Mouse (Mus musculus): ENCODE measurements around the gene Mta1. TPM values are rescaled to one million over a fixed set of nuclear protein-coding genes. Genes with fewer than 3 reads are reported as not detected.
A peak's percentile ranks its signal among the peaks of the same experiment; 100 is the strongest.

The Mta1 gene
- polyA plus RNA-seq, 1 experiment: 90.8 TPM

DNA sequence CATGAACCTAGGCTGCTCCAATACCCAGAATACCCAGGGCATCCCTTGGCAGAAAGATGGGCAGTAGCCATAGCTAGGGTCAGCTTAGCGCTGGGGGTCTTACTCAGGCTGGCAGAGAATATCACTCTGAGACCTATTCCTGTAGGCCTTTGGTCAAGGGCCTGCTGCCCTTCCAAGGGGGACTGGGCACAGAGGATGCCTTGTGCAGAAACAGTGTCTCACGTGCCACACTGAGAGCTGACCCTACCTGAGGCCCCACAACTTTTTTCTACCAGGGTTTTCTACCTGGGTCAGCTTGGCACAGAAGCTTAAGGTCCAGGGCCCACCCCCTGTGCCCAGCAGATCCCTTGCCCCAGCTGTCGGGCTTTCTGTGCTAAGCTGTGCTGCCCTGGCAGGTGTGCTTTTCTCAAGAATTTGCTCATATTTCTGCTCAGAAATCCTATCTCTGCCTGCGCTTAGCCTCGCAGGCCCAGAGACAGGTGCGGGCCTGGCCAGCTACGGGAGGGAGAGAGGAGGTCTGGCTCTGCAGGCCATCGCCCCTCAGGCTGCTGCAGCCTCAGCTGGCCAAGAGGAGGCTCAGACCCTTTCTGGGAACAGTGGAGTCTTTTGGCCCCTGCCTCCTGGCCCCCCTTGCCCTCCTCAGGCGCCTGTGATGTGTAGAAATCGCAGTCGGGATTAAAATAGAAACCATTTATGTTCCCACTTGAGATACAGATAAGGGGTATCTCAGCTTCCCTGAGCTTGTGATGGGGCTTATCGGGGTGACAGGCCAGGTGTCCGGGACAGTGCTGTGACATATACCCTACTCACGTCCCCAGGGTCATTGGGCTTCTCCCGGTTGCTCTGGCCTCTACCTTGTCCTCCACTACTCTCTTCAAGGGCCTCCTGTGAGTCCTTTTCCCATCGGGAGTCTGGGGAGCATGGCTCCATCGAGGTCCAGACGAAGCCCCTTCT lies 39.5 kb downstream of the Mta1 start:
- TF ChIP-seq CEBPB (IDR thresholded peaks at IDR 0.05; ENCODE audit: low read depth) (no peak), CTCF (IDR thresholded peaks at IDR 0.05; ENCODE audit: control insufficient read depth, insufficient read depth, insufficient read length) (no peak), MAX (IDR thresholded peaks at IDR 0.05) (no peak), FOSL1 (IDR thresholded peaks at IDR 0.05; ENCODE audit: insufficient read depth, low read length, poor library complexity, severe bottlenecking) (no peak), USF1 (IDR thresholded peaks at IDR 0.05; ENCODE audit: low read depth) (no peak), MYOG (IDR thresholded peaks at IDR 0.05; ENCODE audit: control insufficient read depth, extremely low read depth, insufficient read length) (no peak), MYOD1 (IDR thresholded peaks at IDR 0.05; ENCODE audit: control insufficient read depth, insufficient read length, low read depth) (no peak)
- peaks cover 23% of the 10 kb centered on the region for H3K79me2 ChIP-seq (ENCODE audit: control insufficient read depth, insufficient read depth)
- no peaks in the 10 kb centered on the region for H3K27me3 ChIP-seq (ENCODE audit: control insufficient read depth, insufficient read depth, insufficient read length)
- H3ac ChIP-seq (ENCODE audit: control insufficient read depth, insufficient read length, low read depth): no peak overlapping the region
- H3K4me3 ChIP-seq (ENCODE audit: insufficient read depth, poor library complexity, severe bottlenecking): no peak overlapping the region
- H3K79me3 ChIP-seq (ENCODE audit: low read depth): peaks cover 18% of the 10 kb centered on the region
- peaks cover 57% of the 10 kb centered on the region for H3K36me3 ChIP-seq (ENCODE audit: control insufficient read depth, insufficient read depth)

DNA sequence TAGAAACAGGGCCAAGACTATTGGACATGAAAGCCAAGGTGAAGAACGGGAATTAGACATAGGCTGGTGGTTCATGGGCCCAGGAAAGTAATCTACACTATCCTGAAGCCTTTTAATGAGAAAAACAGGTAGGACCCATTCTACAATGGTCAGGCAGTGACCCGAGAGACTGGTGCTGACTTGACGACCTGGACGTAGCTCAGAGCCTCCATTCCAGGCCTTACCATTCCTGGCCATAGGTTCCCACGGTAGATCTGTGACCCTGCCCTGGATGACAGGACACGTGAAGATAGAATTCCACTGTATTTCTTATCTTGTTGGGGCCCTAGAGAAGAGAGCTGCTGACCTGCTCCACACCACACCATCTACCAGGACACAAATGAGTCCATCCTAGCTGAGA lies 40.2 kb downstream of the Mta1 start:
- no peaks in the 10 kb centered on the region for H3K27me3 ChIP-seq (ENCODE audit: control insufficient read depth, insufficient read depth, insufficient read length)
- TF ChIP-seq MYOG (IDR thresholded peaks at IDR 0.05; ENCODE audit: control insufficient read depth, extremely low read depth, insufficient read length) (no peak), MAX (IDR thresholded peaks at IDR 0.05) (no peak), FOSL1 (IDR thresholded peaks at IDR 0.05; ENCODE audit: insufficient read depth, low read length, poor library complexity, severe bottlenecking) (no peak), USF1 (IDR thresholded peaks at IDR 0.05; ENCODE audit: low read depth) (no peak), CTCF (IDR thresholded peaks at IDR 0.05; ENCODE audit: control insufficient read depth, insufficient read depth, insufficient read length) (no peak), CEBPB (IDR thresholded peaks at IDR 0.05; ENCODE audit: low read depth) (no peak), MYOD1 (IDR thresholded peaks at IDR 0.05; ENCODE audit: control insufficient read depth, insufficient read length, low read depth) (no peak)
- peaks cover 31% of the 10 kb centered on the region for H3K79me2 ChIP-seq (ENCODE audit: control insufficient read depth, insufficient read depth)
- H3K4me3 ChIP-seq (ENCODE audit: insufficient read depth, poor library complexity, severe bottlenecking): no peak overlapping the region
- H3K79me3 ChIP-seq (ENCODE audit: low read depth): peaks cover 23% of the 10 kb centered on the region
- no peak overlapping the region for H3ac ChIP-seq (ENCODE audit: control insufficient read depth, insufficient read length, low read depth)
- peaks cover 53% of the 10 kb centered on the region for H3K36me3 ChIP-seq (ENCODE audit: control insufficient read depth, insufficient read depth)

DNA sequence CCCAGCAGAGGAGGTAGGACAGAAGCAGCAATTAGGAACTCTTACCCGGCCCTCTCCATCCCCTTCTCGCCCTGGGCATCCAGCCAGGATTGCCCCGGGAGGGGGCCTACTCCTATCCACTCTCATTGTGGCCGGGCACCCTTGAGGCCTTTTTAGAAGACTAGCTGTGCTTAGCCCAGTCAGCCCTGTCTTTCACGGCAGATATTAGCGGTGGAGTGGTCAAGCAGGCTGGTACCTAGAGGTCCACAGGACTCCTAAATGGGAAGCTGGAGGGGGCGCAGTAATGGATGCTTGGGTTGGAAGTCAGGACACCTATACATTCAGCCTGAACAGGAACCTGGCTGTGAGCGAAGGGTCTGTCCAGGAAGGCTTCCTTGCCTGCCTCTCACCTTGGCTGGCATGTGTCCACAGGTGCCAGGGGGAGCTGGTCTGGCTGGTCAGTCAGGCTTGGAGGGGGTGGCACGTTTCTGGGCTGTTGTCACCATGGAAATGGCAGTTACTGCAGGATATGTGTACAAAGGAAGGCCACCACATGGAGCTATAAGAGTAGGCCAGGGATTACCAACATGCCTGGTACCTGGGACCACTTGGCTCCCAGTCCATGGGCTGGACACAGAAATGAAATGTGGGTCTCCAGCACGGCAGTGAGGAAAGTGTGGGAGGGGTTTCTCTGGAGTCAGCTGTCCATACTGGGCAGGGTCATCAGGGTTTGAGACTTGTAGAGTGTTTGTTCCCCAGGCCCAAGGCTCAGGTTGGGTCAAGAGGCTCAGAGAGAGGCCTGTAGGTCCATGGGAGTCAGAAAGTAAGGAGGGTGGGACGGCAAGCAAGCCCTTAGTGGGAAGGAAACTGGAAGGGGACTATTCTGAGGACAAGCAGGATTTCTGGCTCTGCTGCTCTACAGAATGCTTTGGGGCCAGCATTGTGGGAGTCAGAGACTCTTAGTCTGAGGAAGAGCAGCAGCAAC lies 41.1 kb downstream of the Mta1 start:
- H3K36me3 ChIP-seq (ENCODE audit: control insufficient read depth, insufficient read depth): peaks cover 53% of the 10 kb centered on the region
- no peak overlapping the region for H3K4me3 ChIP-seq (ENCODE audit: insufficient read depth, poor library complexity, severe bottlenecking)
- H3ac ChIP-seq (ENCODE audit: control insufficient read depth, insufficient read length, low read depth): no peak overlapping the region
- H3K79me2 ChIP-seq (ENCODE audit: control insufficient read depth, insufficient read depth): peaks cover 39% of the 10 kb centered on the region
- H3K27me3 ChIP-seq (ENCODE audit: control insufficient read depth, insufficient read depth, insufficient read length): no peaks in the 10 kb centered on the region
- TF ChIP-seq FOSL1 (IDR thresholded peaks at IDR 0.05; ENCODE audit: insufficient read depth, low read length, poor library complexity, severe bottlenecking): no peak
- TF ChIP-seq USF1 (IDR thresholded peaks at IDR 0.05; ENCODE audit: low read depth): no peak
- TF ChIP-seq MYOG (IDR thresholded peaks at IDR 0.05; ENCODE audit: control insufficient read depth, extremely low read depth, insufficient read length): no peak
- TF ChIP-seq CTCF (IDR thresholded peaks at IDR 0.05; ENCODE audit: control insufficient read depth, insufficient read depth, insufficient read length): no peak
- TF ChIP-seq CEBPB (IDR thresholded peaks at IDR 0.05; ENCODE audit: low read depth): no peak
- no peak for TF ChIP-seq MYOD1 (IDR thresholded peaks at IDR 0.05; ENCODE audit: control insufficient read depth, insufficient read length, low read depth)
- no peak for TF ChIP-seq MAX (IDR thresholded peaks at IDR 0.05)
- H3K79me3 ChIP-seq (ENCODE audit: low read depth): peaks cover 31% of the 10 kb centered on the region

DNA sequence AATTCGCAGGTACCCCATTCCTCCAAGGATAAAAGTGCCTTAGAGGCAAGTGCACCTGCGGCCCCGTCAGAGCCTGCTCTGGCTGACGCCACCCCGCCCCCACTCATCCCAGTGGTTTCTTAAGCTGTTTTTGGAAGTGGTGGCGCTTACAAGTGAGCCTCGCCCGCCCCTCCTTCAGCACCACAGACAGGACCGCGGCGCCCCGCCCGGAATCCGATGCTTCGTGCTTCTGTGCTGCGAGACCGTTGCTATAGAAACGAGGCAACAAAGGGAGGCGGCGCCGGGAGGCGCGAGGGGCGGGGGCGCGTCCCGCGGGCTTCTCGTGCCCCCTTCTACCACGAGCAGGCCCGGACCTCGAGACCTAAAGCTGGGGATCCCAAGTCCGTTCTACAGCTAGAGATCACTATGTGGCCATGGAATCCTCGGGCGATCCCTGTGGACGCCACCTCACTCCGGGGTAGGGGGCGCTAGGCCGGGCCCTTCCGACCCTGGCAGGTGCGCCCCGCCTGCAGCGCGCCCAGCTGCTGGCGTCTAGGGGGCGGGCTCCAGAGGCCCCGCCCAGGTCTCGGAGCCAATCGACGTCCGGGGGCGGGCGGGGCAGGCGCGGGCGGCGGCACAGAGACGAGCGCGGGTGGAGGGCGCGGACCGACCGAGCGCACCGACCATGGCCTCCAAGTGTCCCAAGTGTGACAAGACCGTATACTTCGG lies 42.0 kb downstream of the Mta1 start, which contains the start of gene Crip2:
TSS of gene Crip2 (plus strand) at position 329 of the 708 bp plus-strand sequence.
- H3K79me3 ChIP-seq (ENCODE audit: low read depth): peaks cover 38% of the 10 kb centered on the region
- TF ChIP-seq MYOD1 (IDR thresholded peaks at IDR 0.05; ENCODE audit: control insufficient read depth, insufficient read length, low read depth): peak; percentile 44
- TF ChIP-seq FOSL1 (IDR thresholded peaks at IDR 0.05; ENCODE audit: insufficient read depth, low read length, poor library complexity, severe bottlenecking): no peak
- TF ChIP-seq CTCF (IDR thresholded peaks at IDR 0.05; ENCODE audit: control insufficient read depth, insufficient read depth, insufficient read length): no peak
- no peak for TF ChIP-seq USF1 (IDR thresholded peaks at IDR 0.05; ENCODE audit: low read depth)
- TF ChIP-seq CEBPB (IDR thresholded peaks at IDR 0.05; ENCODE audit: low read depth): no peak
- no peak for TF ChIP-seq MYOG (IDR thresholded peaks at IDR 0.05; ENCODE audit: control insufficient read depth, extremely low read depth, insufficient read length)
- peak; percentile 62 for TF ChIP-seq MAX (IDR thresholded peaks at IDR 0.05)
- peak within 1 kb of the TSS; percentile 97 for H3K4me3 ChIP-seq (ENCODE audit: insufficient read depth, poor library complexity, severe bottlenecking)
- H3K79me2 ChIP-seq (ENCODE audit: control insufficient read depth, insufficient read depth): peaks cover 48% of the 10 kb centered on the region
- no peaks in the 10 kb centered on the region for H3K27me3 ChIP-seq (ENCODE audit: control insufficient read depth, insufficient read depth, insufficient read length)
- peak within 1 kb of the TSS; percentile 59 for H3ac ChIP-seq (ENCODE audit: control insufficient read depth, insufficient read length, low read depth)
- peaks cover 55% of the 10 kb centered on the region for H3K36me3 ChIP-seq (ENCODE audit: control insufficient read depth, insufficient read depth)
